ENCODE assay signal across 31 mouse cellular contexts in the genomic region with DNA sequence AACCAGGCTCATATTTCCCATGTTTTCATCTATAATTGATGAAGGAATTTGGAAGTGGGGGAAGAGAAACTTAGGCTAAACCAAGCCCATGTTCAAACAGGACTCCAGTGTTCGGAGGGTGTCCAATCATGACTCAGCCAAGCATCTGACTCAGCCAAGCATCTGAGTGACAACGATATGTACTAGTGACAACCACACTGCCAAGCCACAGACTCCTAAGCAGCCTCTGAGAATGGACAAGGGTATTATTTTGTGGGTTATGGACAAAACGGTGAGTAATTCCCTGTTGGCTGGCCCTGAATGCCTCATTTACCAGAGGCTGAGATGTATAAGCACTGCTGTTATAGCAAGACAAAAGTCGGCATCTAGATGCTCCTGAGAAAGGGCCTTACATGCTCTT.
DNase-seq lines count a peak whose midpoint lies in the region; ATAC-seq and TF ChIP-seq lines count a peak whose summit lies in the region.
"Had no signal": no experiment of that assay in that cellular context is flagged by ENCODE, and none has a peak within 500 bp of the region (broad histone marks: within the 10 kb centered on the region; RNA-seq: fewer than 3 reads in every experiment).

No protein-coding gene starts in this region.

- peak; percentile 11 for DNase-seq in cerebellum, adult 11-12 months
- DNase-seq in gastrocnemius, adult 2 months = no peak
- DNase-seq in gastrocnemius, postnatal 25 days = no peak
- peak; percentile 42 for DNase-seq in NIH3T3 (ENCODE audit: low read depth)
- no peak for DNase-seq in kidney, adult 9 months
- no peak for DNase-seq in spleen, postnatal 14 days (ENCODE audit: low spot score in 2 of 2)
- DNase-seq: adrenal gland, postnatal 25 days; B cell, adult 2 months; cerebellum, postnatal 14 days; embryo, embryonic 11 days; forebrain, postnatal 0 days; heart, postnatal 10 days; kidney, adult 8-10 months; kidney, postnatal 14 days; layer of hippocampus, postnatal 36 days; liver, postnatal 0 days; right cerebral cortex, adult 18-20 months; right cerebral cortex, postnatal 4 days; thymus, postnatal 25 days had no signal

- H3K27ac ChIP-seq in gastrocnemius, adult 2 months = peak overlapping the region; percentile 76
- H3K27ac ChIP-seq: embryonic facial prominence, embryonic 15.5 days; forebrain, embryonic 10.5 days; hindbrain, embryonic 10.5 days; intestine, embryonic 15.5 days; limb, embryonic 12.5 days; macrophage; midbrain, embryonic 15.5 days; stomach, embryonic 15.5 days had no signal

- TF ChIP-seq CTCF in gastrocnemius, adult 2 months (IDR thresholded peaks at IDR 0.05) = no peak

- no peak for ATAC-seq in cerebellum, adult (ENCODE audit: insufficient number of reproducible peaks, low FRiP score, low TSS enrichment)
- ATAC-seq: forebrain, postnatal 0 days; hindbrain, embryonic 16.5 days; intestine, embryonic 15.5 days; liver, postnatal 0 days; lung, postnatal 0 days; midbrain, embryonic 15.5 days had no signal

- H3K4me3 ChIP-seq in gastrocnemius, adult 2 months = no peak overlapping the region
- H3K4me3 ChIP-seq: embryonic facial prominence, embryonic 15.5 days; forebrain, embryonic 10.5 days; heart, embryonic 12.5 days; hindbrain, embryonic 10.5 days; intestine, embryonic 15.5 days; limb, embryonic 12.5 days; midbrain, embryonic 15.5 days; stomach, embryonic 15.5 days had no signal

- intact Hi-C loops in gastrocnemius, adult 2 months (cut with DNase I) = no loop called here

Comparison
In these comparisons a context has a peak if more than half of its experiments do, and no peak if none do; other contexts are left out.
1. DNase-seq: peak in cerebellum, adult 11-12 months (single experiment) and NIH3T3 (single experiment); none in gastrocnemius, adult 2 months (single experiment), gastrocnemius, postnatal 25 days (single experiment), kidney, adult 9 months (single experiment) and spleen, postnatal 14 days (0 of 2).